Mouse (Mus musculus) embryo, embryonic 9.5 days (tissue): ENCODE data around the gene Gpr83.
A peak's percentile ranks its signal among the peaks of the same experiment; 100 is the strongest.

ENCODE experiments used
- DNase-seq: peaks from one replicate; pipeline ENCODE4 v3.0.0-alpha.2; 2017; ENCODE audit errors: extremely low spot score

The Gpr83 gene

GRCm38 (mm10) chr9:14904741-14905475 lies 44.9 kb downstream of the Gpr83 start:
- DNase-seq = peak; percentile 17

DNA sequence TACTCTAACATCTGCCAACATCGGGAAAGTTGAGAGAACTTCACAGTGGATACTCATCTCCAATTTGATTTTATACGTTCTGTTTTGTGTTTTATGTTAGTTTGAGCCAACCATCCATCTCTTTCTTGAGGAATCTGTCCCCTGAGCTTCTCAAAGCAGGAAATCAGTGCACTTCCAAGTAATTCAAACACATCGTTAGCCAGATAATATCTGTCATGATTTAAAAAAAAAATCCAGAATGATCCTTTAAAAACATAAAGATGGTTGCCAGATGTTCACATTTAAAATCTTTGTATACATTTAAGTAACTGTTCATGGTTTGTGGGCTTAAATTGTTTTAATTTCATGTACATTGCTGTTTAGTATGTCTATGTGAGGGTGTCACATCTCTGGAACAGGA lies 45.9 kb downstream of the Gpr83 start:
- no peak for DNase-seq

- no peak for DNase-seq
These were observed 47.9 kb downstream of the Gpr83 start for GRCm38 (mm10) chr9:14907816-14908415.

DNA sequence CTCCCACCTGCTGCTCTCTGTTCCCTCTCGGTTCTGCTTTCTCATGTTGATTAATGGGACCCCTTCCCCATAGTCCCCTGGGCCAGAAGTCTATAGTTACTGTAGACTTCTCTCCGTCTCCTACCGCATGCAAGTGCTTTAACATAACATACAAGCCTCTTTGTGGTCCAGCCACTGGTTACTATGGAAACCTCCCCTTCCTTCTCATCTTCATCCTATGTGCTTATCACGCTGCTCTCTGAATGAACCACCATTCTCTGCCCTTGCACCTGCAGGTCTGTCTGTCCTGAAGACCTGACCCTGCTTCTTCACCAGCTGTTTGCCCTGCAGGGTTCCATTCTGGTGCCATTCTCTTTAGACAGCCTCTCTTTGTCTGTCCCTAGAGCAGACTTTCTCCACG lies 50.0 kb downstream of the Gpr83 start:
- DNase-seq = no peak

DNA sequence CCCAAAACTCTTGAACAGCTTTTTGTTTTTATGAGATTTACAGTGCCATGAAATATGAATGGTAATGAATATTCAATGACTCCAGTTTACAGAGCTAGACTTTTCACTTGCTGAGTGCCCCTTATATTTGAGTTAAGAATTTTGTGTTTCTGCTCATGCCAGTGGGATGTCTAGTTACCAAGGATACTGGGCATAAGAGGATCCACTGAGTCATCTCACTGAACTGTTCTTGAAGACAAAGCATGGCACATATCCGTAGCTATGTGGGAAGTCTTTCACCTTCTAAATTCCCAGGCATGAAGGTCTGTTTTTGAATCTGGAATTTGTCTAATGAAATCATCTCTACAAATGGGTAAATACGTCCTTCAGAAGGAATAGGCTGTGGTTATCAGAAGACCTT lies 52.0 kb downstream of the Gpr83 start:
- no peak for DNase-seq

GRCm38 (mm10) chr9:14917661-14918060 lies 57.7 kb downstream of the Gpr83 start:
- no peak for DNase-seq

DNA sequence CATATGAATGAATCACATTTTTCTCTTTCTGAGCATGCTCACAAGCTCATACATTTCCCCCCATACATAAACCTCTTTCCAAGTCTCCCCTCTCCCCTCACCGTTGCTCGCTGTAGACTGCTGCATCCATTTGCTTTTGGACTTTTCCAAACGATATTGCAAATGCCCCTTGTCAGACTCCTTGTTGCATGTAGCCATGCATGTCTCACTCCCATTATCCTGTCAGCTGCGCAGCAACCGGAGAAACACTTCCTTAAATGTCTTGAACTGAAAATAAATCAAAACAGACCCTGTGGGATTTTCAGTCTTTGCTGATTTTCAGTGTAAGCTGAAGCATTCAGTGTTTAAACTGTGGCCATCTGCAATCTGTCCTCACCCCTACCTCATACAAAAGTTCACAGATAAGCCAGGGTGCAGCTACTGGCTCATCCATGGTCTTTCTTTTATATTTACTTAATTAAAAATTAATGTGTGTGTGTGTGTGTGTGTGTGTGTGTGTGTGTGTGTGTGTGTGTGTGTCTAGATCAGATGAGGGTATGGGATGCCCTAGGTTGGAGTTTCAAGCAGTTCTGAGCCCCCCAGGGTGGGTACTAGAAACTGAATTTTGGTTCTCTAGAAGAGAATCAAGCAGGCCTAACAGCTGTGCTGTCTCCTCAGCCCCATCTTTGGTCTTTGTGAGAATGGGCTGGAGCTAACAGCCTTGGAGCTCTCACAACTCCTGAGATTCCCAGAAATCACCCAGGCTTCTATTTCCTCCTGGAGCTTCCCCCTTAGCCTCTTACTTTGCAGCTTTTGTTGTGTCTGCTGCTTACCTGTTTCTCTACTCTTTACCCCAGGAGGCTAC lies 59.0 kb downstream of the Gpr83 start:
- no peak for DNase-seq
